Mouse (Mus musculus) E14TG2a.4 (cell line): ENCODE data around the gene Zfp37.

Experiments used
- CTCF ChIP-seq: conservative IDR thresholded peaks from 2 replicates; pipeline ENCODE4 v1.5.1; 2014; ENCODE audit warnings: low read length
- NANOG ChIP-seq: IDR thresholded peaks from 2 replicates; pipeline ENCODE4 v1.6.1; 2014; ENCODE audit warnings: borderline replicate concordance, low read length, mixed read lengths

- no peak for TF ChIP-seq CTCF
- TF ChIP-seq NANOG = no peak
Observed at GRCm38 (mm10) chr4:62248328-62248727, 17.5 kb upstream of the Zfp37 start.
